ENCODE assay signal across 21 mouse cellular contexts in genomic region chr4:95347436-95347835, GRCm38 (mm10).
DNase-seq lines count a peak whose midpoint lies in the region; ATAC-seq lines count a peak whose summit lies in the region.
"Had no signal": no experiment of that assay in that cellular context is flagged by ENCODE, and none has a peak within 500 bp of the region (broad histone marks: within the 10 kb centered on the region; RNA-seq: fewer than 3 reads in every experiment).

No protein-coding gene starts in this region.

- H3K9ac ChIP-seq in forebrain, embryonic 12.5 days: no peak overlapping the region
- no peak overlapping the region for H3K9ac ChIP-seq in kidney, embryonic 15.5 days
- H3K9ac ChIP-seq in neural tube, embryonic 13.5 days: no peak overlapping the region
- H3K9ac ChIP-seq in limb, embryonic 15.5 days: no peak overlapping the region
- no peak overlapping the region for H3K9ac ChIP-seq in hindbrain, embryonic 14.5 days
- H3K9ac ChIP-seq: embryonic facial prominence, embryonic 15.5 days had no signal

- H3K4me3 ChIP-seq in forebrain, embryonic 12.5 days (replicated peaks): no peak overlapping the region
- H3K4me3 ChIP-seq in forebrain, embryonic 10.5 days: no peak overlapping the region
- no peak overlapping the region for H3K4me3 ChIP-seq in kidney, embryonic 15.5 days (replicated peaks)
- no peak overlapping the region for H3K4me3 ChIP-seq in neural tube, embryonic 13.5 days
- no peak overlapping the region for H3K4me3 ChIP-seq in limb, embryonic 15.5 days
- H3K4me3 ChIP-seq in hindbrain, embryonic 14.5 days (replicated peaks; ENCODE audit: low read length): no peak overlapping the region
- H3K4me3 ChIP-seq: embryonic facial prominence, embryonic 15.5 days; erythroblast, embryonic 14.5 days had no signal

- no peaks in the 10 kb centered on the region for H3K36me3 ChIP-seq in forebrain, embryonic 12.5 days (replicated peaks)
- no peaks in the 10 kb centered on the region for H3K36me3 ChIP-seq in forebrain, embryonic 10.5 days (replicated peaks)
- H3K36me3 ChIP-seq in kidney, embryonic 15.5 days: no peaks in the 10 kb centered on the region
- H3K36me3 ChIP-seq in neural tube, embryonic 13.5 days: no peaks in the 10 kb centered on the region
- no peaks in the 10 kb centered on the region for H3K36me3 ChIP-seq in limb, embryonic 15.5 days
- no peaks in the 10 kb centered on the region for H3K36me3 ChIP-seq in hindbrain, embryonic 14.5 days (replicated peaks; ENCODE audit: control insufficient read depth, insufficient read depth)
- H3K36me3 ChIP-seq: embryonic facial prominence, embryonic 15.5 days; G1E had no signal

- WGBS in forebrain, embryonic 12.5 days: 42% methylated on average over 2 of the region's 2 CpGs
- whole genome bisulfite sequencing in forebrain, embryonic 10.5 days: 79% methylated on average over 2 of the region's 2 CpGs
- WGBS in kidney, embryonic 15.5 days: 90% methylated on average over 2 of the region's 2 CpGs
- 79% methylated on average over 2 of the region's 2 CpGs for WGBS in neural tube, embryonic 13.5 days
- WGBS in limb, embryonic 15.5 days: 77% methylated on average over 2 of the region's 2 CpGs
- 72% methylated on average over 2 of the region's 2 CpGs for WGBS in hindbrain, embryonic 14.5 days

- peak; percentile 27; the same call in 1 of the 2 replicates for ATAC-seq in forebrain, embryonic 12.5 days (ENCODE audit: low FRiP score)
- no peak for ATAC-seq in kidney, embryonic 15.5 days (replicated peaks; ENCODE audit: low FRiP score)
- no peak for ATAC-seq in neural tube, embryonic 13.5 days (ENCODE audit: low read depth)
- no peak for ATAC-seq in limb, embryonic 15.5 days (ENCODE audit: insufficient number of reproducible peaks, low FRiP score, low TSS enrichment, low read depth)
- no peak for ATAC-seq in hindbrain, embryonic 14.5 days (ENCODE audit: low FRiP score)
- ATAC-seq: CD4-positive, CD25-positive, alpha-beta regulatory T cell, adult 4 months; inflammation-experienced regulatory T-cells, adult 6 months had no signal

- no peak for DNase-seq in forebrain, embryonic 10.5 days (ENCODE audit: extremely low spot score, low spot score)
- no peak for DNase-seq in kidney, postnatal 4 days
- no peak for DNase-seq in neural tube, embryonic 10.5 days (ENCODE audit: extremely low spot score, low spot score)
- no peak for DNase-seq in hindbrain, embryonic 14.5 days (ENCODE audit: low spot score)
- DNase-seq: adrenal gland, adult 8-10 months; adrenal gland, postnatal 36 days; B cell, adult 2 months; cerebellum, adult 11 months; cerebellum, adult 8-10 months; embryo, embryonic 11 days; gastrocnemius, postnatal 36 days had no signal

- 0 out of 2 replicates have a peak overlapping the region, but pooled peaks have one; percentile 1 for H3K27ac ChIP-seq in forebrain, embryonic 12.5 days
- no peak overlapping the region for H3K27ac ChIP-seq in forebrain, embryonic 10.5 days
- 0 out of 2 replicates have a peak overlapping the region, but pooled peaks have one; percentile 37 for H3K27ac ChIP-seq in kidney, embryonic 15.5 days
- H3K27ac ChIP-seq in neural tube, embryonic 13.5 days (replicated peaks): peak overlapping the region; percentile 14; the same call in 1 of the 2 replicates
- 0 out of 2 replicates have a peak overlapping the region, but pooled peaks have one; percentile 55 for H3K27ac ChIP-seq in limb, embryonic 15.5 days
- no peak overlapping the region for H3K27ac ChIP-seq in hindbrain, embryonic 14.5 days
- H3K27ac ChIP-seq: embryonic facial prominence, embryonic 15.5 days had no signal

- H3K9me3 ChIP-seq in forebrain, embryonic 12.5 days: no peaks in the 10 kb centered on the region
- H3K9me3 ChIP-seq in forebrain, embryonic 10.5 days: no peaks in the 10 kb centered on the region
- H3K9me3 ChIP-seq in kidney, embryonic 15.5 days (replicated peaks): no peaks in the 10 kb centered on the region
- H3K9me3 ChIP-seq in neural tube, embryonic 13.5 days: no peaks in the 10 kb centered on the region
- no peaks in the 10 kb centered on the region for H3K9me3 ChIP-seq in limb, embryonic 15.5 days
- H3K9me3 ChIP-seq in hindbrain, embryonic 14.5 days (ENCODE audit: control insufficient read depth, low read length): no peaks in the 10 kb centered on the region
- H3K9me3 ChIP-seq: embryonic facial prominence, embryonic 15.5 days; G1E had no signal

- peaks cover 20% of the 10 kb centered on the region; the same call in 1 of the 2 replicates for H3K4me1 ChIP-seq in forebrain, embryonic 12.5 days
- peaks cover 14% of the 10 kb centered on the region for H3K4me1 ChIP-seq in forebrain, embryonic 10.5 days
- 0 out of 2 replicates have a peak, but pooled peaks cover 3% of the 10 kb centered on the region for H3K4me1 ChIP-seq in kidney, embryonic 15.5 days
- H3K4me1 ChIP-seq in neural tube, embryonic 13.5 days (replicated peaks): peaks cover 17% of the 10 kb centered on the region; the same call in 1 of the 2 replicates
- peaks cover 4% of the 10 kb centered on the region; the same call in 1 of the 2 replicates for H3K4me1 ChIP-seq in limb, embryonic 15.5 days
- H3K4me1 ChIP-seq in hindbrain, embryonic 14.5 days (replicated peaks; ENCODE audit: control insufficient read depth, insufficient read depth, low read length): peaks cover 11% of the 10 kb centered on the region; the same call in 1 of the 2 replicates
- H3K4me1 ChIP-seq: embryonic facial prominence, embryonic 15.5 days had no signal

- H3K27me3 ChIP-seq in forebrain, embryonic 12.5 days: no peaks in the 10 kb centered on the region
- no peaks in the 10 kb centered on the region for H3K27me3 ChIP-seq in forebrain, embryonic 10.5 days (ENCODE audit: poor library complexity, severe bottlenecking)
- H3K27me3 ChIP-seq in kidney, embryonic 15.5 days: no peaks in the 10 kb centered on the region
- no peaks in the 10 kb centered on the region for H3K27me3 ChIP-seq in neural tube, embryonic 13.5 days
- H3K27me3 ChIP-seq in limb, embryonic 15.5 days: no peaks in the 10 kb centered on the region
- H3K27me3 ChIP-seq in hindbrain, embryonic 14.5 days (ENCODE audit: control insufficient read depth, insufficient read depth, low read length): no peaks in the 10 kb centered on the region
- H3K27me3 ChIP-seq: embryonic facial prominence, embryonic 15.5 days had no signal

- H3K4me2 ChIP-seq in forebrain, embryonic 12.5 days: no peak overlapping the region
- no peak overlapping the region for H3K4me2 ChIP-seq in kidney, embryonic 15.5 days
- no peak overlapping the region for H3K4me2 ChIP-seq in neural tube, embryonic 13.5 days
- no peak overlapping the region for H3K4me2 ChIP-seq in limb, embryonic 15.5 days
- H3K4me2 ChIP-seq in hindbrain, embryonic 14.5 days (replicated peaks): no peak overlapping the region
- H3K4me2 ChIP-seq: embryonic facial prominence, embryonic 15.5 days; heart, embryonic 11.5 days had no signal

Comparison
In these comparisons a context has a peak if more than half of its experiments do, and no peak if none do; other contexts are left out.
1. H3K27ac ChIP-seq: peak in forebrain, embryonic 12.5 days (single experiment), kidney, embryonic 15.5 days (single experiment), neural tube, embryonic 13.5 days (single experiment) and limb, embryonic 15.5 days (single experiment); none in forebrain, embryonic 10.5 days (single experiment) and hindbrain, embryonic 14.5 days (single experiment).